Mouse (Mus musculus) left cerebral cortex, postnatal 4 days (tissue): ENCODE data around the gene Gm11397. TPM values are rescaled to one million over a fixed set of nuclear protein-coding genes. Genes with fewer than 3 reads are reported as not detected.
"Not testable (repeated sequence)": the region's sequence is repeated elsewhere in the genome, so short reads cannot be mapped to it uniquely, and the experiment has no call there.

Experiments
- DNase-seq: peaks from one replicate; pipeline ENCODE4 v3.0.0-alpha.2; 2022
- intact Hi-C: fragments of 180-260 bp; cut with DNase I; formaldehyde crosslinking; loops from one replicate; pipeline ENCODE4 v1.15.1; 2025
- total RNA-seq, 2 experiments: library from RNA; stranded (reverse); gene quantifications; 2 replicates each; pipeline ENCODE4 v1.2.3; 2021

The Gm11397 gene
- not detected for total RNA-seq

DNA sequence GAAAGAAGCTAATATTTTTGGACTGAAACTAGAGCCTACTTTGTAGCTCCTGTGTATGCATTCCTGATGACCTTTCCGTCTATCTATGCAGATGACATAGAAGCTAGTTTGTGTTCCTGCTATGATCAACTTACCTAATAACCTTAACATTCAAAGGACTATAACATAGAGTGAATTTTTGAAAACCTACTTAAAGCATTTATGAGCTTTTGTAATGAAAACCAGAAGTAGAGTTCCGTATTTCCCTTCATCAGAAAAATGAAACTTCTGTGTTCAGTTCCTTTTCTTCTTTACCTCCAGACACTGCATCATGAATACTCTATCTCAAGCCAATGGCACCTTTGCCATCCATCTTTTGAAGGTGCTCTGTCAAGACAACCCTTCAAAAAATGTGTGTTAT is at the start of gene Gm11397:
TSS of gene Gm11397 (plus strand) at position 301 of the 400 bp plus-strand sequence.
- intact Hi-C loops, DNase-seq: not testable (repeated sequence)

DNA sequence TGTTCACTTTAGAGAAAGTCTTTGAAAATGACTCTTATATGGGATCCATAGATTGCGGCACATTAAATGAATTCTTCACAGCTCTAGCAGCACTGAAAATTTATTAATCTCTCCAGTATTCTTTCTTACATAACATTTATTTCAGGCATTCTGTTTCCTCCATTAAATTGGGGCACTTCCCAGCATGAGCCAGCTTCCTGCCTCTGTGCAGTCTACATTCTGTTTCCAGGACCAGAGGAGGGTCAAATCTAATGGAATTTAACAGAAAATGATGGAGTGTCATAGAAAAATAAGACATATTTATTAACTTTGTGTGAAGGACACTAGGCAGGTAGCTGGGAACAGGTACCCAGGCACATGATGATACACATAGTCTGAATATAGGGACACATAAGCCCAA is 38.9 kb upstream of the Gm11397 start:
- DNase-seq, intact Hi-C loops: not testable (repeated sequence)

DNA sequence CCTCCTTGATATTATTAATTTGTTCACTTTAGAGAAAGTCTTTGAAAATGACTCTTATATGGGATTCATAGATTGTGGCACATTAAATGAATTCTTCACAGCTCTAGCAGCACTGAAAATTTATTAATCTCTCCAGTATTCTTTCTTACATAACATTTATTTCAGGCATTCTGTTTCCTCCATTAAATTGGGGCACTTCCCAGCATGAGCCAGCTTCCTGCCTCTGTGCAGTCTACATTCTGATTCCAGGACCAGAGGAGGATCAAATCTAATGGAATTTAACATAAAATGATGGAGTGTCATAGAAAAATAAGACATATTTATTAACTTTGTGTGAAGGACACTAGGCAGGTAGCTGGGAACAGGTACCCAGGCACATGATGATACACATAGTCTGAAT is 37.2 kb downstream of the Gm11397 start:
- intact Hi-C loops, DNase-seq: not testable (repeated sequence)

Other genes starting within 250 kb of the Gm11397 start
- gene Serpinb9c, start 236.0 kb upstream of the Gm11397 start, total RNA-seq = not detected
- gene Serpinb9d, start 202.8 kb upstream of the Gm11397 start, total RNA-seq = not detected
- gene Serpinb9e, start 146.1 kb upstream of the Gm11397 start, total RNA-seq = not detected
- not detected for gene Serpinb9f, start 71.7 kb upstream of the Gm11397 start, total RNA-seq
- gene Serpinb9g, start 89.0 kb downstream of the Gm11397 start, total RNA-seq = not detected